Mouse (Mus musculus): Measurements from ENCODE around the gene Zbtb48. TPM values are rescaled to one million over a fixed set of nuclear protein-coding genes. Genes with fewer than 3 reads are reported as not detected.

Gene Zbtb48
- polyA plus RNA-seq, 1 experiment, result not detected

DNA sequence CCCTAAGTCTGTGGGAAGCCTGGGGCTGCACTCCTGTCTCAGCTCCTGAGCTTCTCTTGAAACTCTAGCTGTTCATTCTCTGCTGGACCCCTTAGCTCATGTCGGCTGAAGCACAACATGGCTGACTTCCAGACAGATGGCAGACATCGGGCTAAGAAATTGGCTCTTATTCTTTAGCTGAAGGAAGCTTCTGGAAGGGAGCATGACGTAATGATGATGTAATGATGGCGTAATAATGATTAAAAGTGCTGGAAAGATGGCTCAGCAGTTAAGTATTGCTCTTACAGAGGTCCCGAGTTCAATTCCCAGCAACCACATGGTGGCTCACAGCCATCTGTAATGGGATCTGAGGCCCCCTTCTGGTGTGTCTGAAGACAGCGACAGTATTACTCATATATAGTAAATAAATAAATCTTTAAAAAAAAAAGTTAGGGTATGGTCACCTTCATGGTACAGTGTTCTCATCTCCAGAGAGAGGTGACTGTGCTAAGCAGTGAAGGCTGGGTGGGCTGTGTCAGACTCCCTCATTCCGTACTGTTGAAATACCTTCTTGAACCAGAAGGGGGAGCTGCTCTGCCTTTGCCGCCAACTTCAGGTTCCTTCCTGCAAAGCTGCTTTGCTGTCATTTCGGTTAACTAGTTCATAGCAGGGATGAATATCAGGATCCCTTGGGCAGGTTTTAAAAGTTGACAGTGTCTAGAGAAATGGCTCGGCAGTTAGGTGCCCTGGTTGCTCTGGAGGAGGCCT is 55.1 kb downstream of the Zbtb48 start:
- Histone ChIP-seq H3K27ac (ENCODE audit: insufficient read depth, low read depth, low read length) (no peak overlapping the region), H3K4me1 (ENCODE audit: control insufficient read depth, insufficient read depth, low read length) (peaks cover 28% of the 10 kb centered on the region), H3K4me3 (ENCODE audit: insufficient read depth, low read depth, low read length) (no peak overlapping the region)
- TF ChIP-seq POLR2A (IDR thresholded peaks at IDR 0.05; ENCODE audit: insufficient read depth, low read depth, low read length) (no peak), CTCF (IDR thresholded peaks at IDR 0.05; ENCODE audit: insufficient read depth, low read depth, low read length) (no peak)
- 48% methylated on average over 10 of the region's 10 CpGs for WGBS

Other genes with a start within 250 kb of the Zbtb48 start
- 363 TPM in 1 of 2 replicates, not detected in the other for gene Camta1, start 165.8 kb downstream of the Zbtb48 start, polyA plus RNA-seq (2012; ENCODE audit: insufficient read depth, insufficient read length, low replicate concordance, missing spikeins)
- gene Dnajc11, start 94.0 kb downstream of the Zbtb48 start, polyA plus RNA-seq (2012; ENCODE audit: insufficient read depth, insufficient read length, low replicate concordance, missing spikeins), result not detected in 2 replicates
- not detected in 2 replicates for gene Thap3, start 38.7 kb downstream of the Zbtb48 start, polyA plus RNA-seq (2012; ENCODE audit: insufficient read depth, insufficient read length, low replicate concordance, missing spikeins)
- not detected in 2 replicates for gene Phf13, start 31.4 kb downstream of the Zbtb48 start, polyA plus RNA-seq (2012; ENCODE audit: insufficient read depth, insufficient read length, low replicate concordance, missing spikeins)
- gene Klhl21, start 18.9 kb downstream of the Zbtb48 start, polyA plus RNA-seq (2012; ENCODE audit: insufficient read depth, insufficient read length, low replicate concordance, missing spikeins), result not detected in 2 replicates
- not detected in 2 replicates for gene Tas1r1, start 10.9 kb upstream of the Zbtb48 start, polyA plus RNA-seq (2012; ENCODE audit: insufficient read depth, insufficient read length, low replicate concordance, missing spikeins)
- not detected in 2 replicates for gene Nol9, start 11.7 kb upstream of the Zbtb48 start, polyA plus RNA-seq (2012; ENCODE audit: insufficient read depth, insufficient read length, low replicate concordance, missing spikeins)
- not detected in 2 replicates for gene Plekhg5, start 44.8 kb upstream of the Zbtb48 start, polyA plus RNA-seq (2012; ENCODE audit: insufficient read depth, insufficient read length, low replicate concordance, missing spikeins)
- gene Tnfrsf25, start 88.3 kb upstream of the Zbtb48 start, polyA plus RNA-seq (2012; ENCODE audit: insufficient read depth, insufficient read length, low replicate concordance, missing spikeins), result not detected in 2 replicates
- gene Espn, start 124.7 kb upstream of the Zbtb48 start, polyA plus RNA-seq (2012; ENCODE audit: insufficient read depth, insufficient read length, low replicate concordance, missing spikeins), result not detected in 2 replicates
- gene Hes2, start 131.2 kb upstream of the Zbtb48 start, polyA plus RNA-seq (2012; ENCODE audit: insufficient read depth, insufficient read length, low replicate concordance, missing spikeins), result not detected in 2 replicates
- gene Acot7, start 150.5 kb upstream of the Zbtb48 start, polyA plus RNA-seq (2012; ENCODE audit: insufficient read depth, insufficient read length, low replicate concordance, missing spikeins), result not detected in 2 replicates
- not detected in 2 replicates for gene Gpr153, start 246.6 kb upstream of the Zbtb48 start, polyA plus RNA-seq (2012; ENCODE audit: insufficient read depth, insufficient read length, low replicate concordance, missing spikeins)